Mouse (Mus musculus) liver, embryonic 14.5 days (tissue): ENCODE measurements around the gene F11. TPM values are rescaled to one million over a fixed set of nuclear protein-coding genes. Genes with fewer than 3 reads are reported as not detected.
A peak's percentile ranks its signal among the peaks of the same experiment; 100 is the strongest.

Experiments used
- ATAC-seq: fragments of 200-750 bp; cut with Nextera tagmentation; 2 replicates; pipeline ENCODE4 v1.8.0; 2017; ENCODE audit warnings: moderate number of reproducible peaks, mild to moderate bottlenecking, moderate library complexity; ENCODE audit not compliant: insufficient read depth
- DNase-seq, 3 experiments: peaks; one replicate each; pipeline ENCODE4 v3.0.0-alpha.2; 2012 to 2013; ENCODE audit warnings: low read depth in 3 of 3, low spot score in 3 of 3
- H3K27ac ChIP-seq: fragments of 300-500 bp; sonication (generic); 2 replicates; pipeline ENCODE4 v1.5.1; 2014; ENCODE audit warnings: moderate library complexity, mild to moderate bottlenecking, control low read depth, inconsistent platforms
- H3K27me3 ChIP-seq: fragments of 300-500 bp; sonication (generic); 2 replicates; pipeline ENCODE4 v1.6.1; 2014; ENCODE audit warnings: mild to moderate bottlenecking, low read length, moderate library complexity; ENCODE audit not compliant: control insufficient read depth, insufficient read depth
- H3K36me3 ChIP-seq: fragments of 300-500 bp; sonication (generic); replicated peaks from 2 replicates; pipeline ENCODE4 v1.6.1; 2014; ENCODE audit warnings: low read depth; ENCODE audit not compliant: control insufficient read depth, insufficient read depth
- H3K4me1 ChIP-seq, 2 experiments: fragments of 200-500 bp in 1 of 2; fragments of 300-500 bp in 1 of 2; sonication (generic) in 1 of 2; replicated peaks; 2 replicates each; pipeline ENCODE4 v1.6.1; 2012 to 2014; ENCODE audit warnings: antibody characterized with exemption in 1 of 2, inconsistent platforms in 1 of 2, low read length in 1 of 2; ENCODE audit not compliant: control insufficient read depth in 2 of 2, insufficient read depth in 2 of 2
- H3K4me2 ChIP-seq: fragments of 300-500 bp; sonication (generic); 2 replicates; pipeline ENCODE4 v1.6.1; 2014; ENCODE audit warnings: low read depth, mild to moderate bottlenecking, control low read depth, moderate library complexity
- H3K4me3 ChIP-seq, 2 experiments: fragments of 200-500 bp in 1 of 2; fragments of 300-500 bp in 1 of 2; sonication (generic) in 1 of 2; 2 replicates each; pipeline ENCODE4 v1.5.1; 2012 to 2014; ENCODE audit warnings: low read depth in 2 of 2, low read length in 2 of 2, mild to moderate bottlenecking in 2 of 2, control low read depth in 1 of 2, inconsistent platforms in 1 of 2, moderate library complexity in 1 of 2; ENCODE audit not compliant: insufficient read depth in 1 of 2
- H3K9ac ChIP-seq: fragments of 300-500 bp; sonication (generic); replicated peaks from 2 replicates; pipeline ENCODE4 v1.6.1; 2014; ENCODE audit warnings: mild to moderate bottlenecking, control low read depth, moderate library complexity
- H3K9me3 ChIP-seq: fragments of 300-500 bp; sonication (generic); 2 replicates; pipeline ENCODE4 v1.6.1; 2016; ENCODE audit warnings: low read length, mixed read lengths; ENCODE audit not compliant: control insufficient read depth
- CTCF ChIP-seq: IDR thresholded peaks from 2 replicates; pipeline ENCODE4 v1.5.1; 2016; ENCODE audit warnings: antibody characterized with exemption, low read depth, control low read depth
- EP300 ChIP-seq: IDR thresholded peaks from 2 replicates; pipeline ENCODE4 v1.6.1; 2016; ENCODE audit warnings: antibody characterized with exemption, low read depth
- WGBS: fragments of 180-500 bp; shearing (Covaris S2); extraction: QIAGEN DNeasy Blood & Tissue Kit; methylation state at CpG from one replicate; pipeline ENCODE4 v1.1.7; 2014; ENCODE audit not compliant: insufficient replicate concordance; 5-methylcytosine and 5-hydroxymethylcytosine counted together
- polyA plus RNA-seq, 2 experiments: library from polyadenylated mRNA; depleted of rRNA in 1 of 2; stranded (reverse) in 1 of 2; unstranded in 1 of 2; fragments of >200 nt; fragmentation: Nextera tagmentation in 1 of 2; extraction: Ambion mirVana in 1 of 2; gene quantifications; 2 replicates each; pipeline versions ENCODE4 v1.2.1 to v1.2.3; 2012 to 2014

Gene F11
- polyA plus RNA-seq (2012; rRNA removed), result 8.4 and 10.1 TPM in 2 replicates
- polyA plus RNA-seq (2014; fragmentation: Nextera tagmentation; extraction: Ambion mirVana), result 10.8 and 11.2 TPM in 2 replicates

GRCm38 (mm10) chr8:45261920-45262319, at the start of gene F11:
F11 (minus strand) TSS chr8:45262031.
- Histone ChIP-seq H3K36me3 (no peaks in the 10 kb centered on the region), H3K9ac (no peak within 1 kb of the TSS), H3K4me1 (peaks cover 0 to 2% of the 10 kb centered on the region in 2 experiments; a peak in 1 of 4 replicates), H3K27ac (no peak within 1 kb of the TSS), H3K4me3 (peak within 1 kb of the TSS; percentile 3 to 13; a peak in 3 of 4 replicates), H3K4me2 (peak within 1 kb of the TSS; percentile 31), H3K9me3 (no peaks in the 10 kb centered on the region), H3K27me3 (no peaks in the 10 kb centered on the region)
- peak in 2 of 3 experiments; percentile 4 to 23 for DNase-seq
- TF ChIP-seq CTCF, result no peak
- no peak for TF ChIP-seq EP300
- peak; percentile 58; the same call in 1 of the 2 replicates for ATAC-seq
- 63% methylated on average over 10 of the region's 10 CpGs for WGBS

- Histone ChIP-seq H3K9me3 (no peaks in the 10 kb centered on the region), H3K4me2 (no peak overlapping the region), H3K27ac (no peak overlapping the region), H3K27me3 (no peaks in the 10 kb centered on the region), H3K4me3 (no peak overlapping the region), H3K36me3 (no peaks in the 10 kb centered on the region), H3K9ac (no peak overlapping the region), H3K4me1 (no peaks in the 10 kb centered on the region)
- DNase-seq, result no peak
- TF ChIP-seq CTCF (no peak), EP300 (no peak)
- WGBS, result 59% methylated on average over 4 of the region's 4 CpGs
- no peak for ATAC-seq
These were observed 49.1 kb upstream of the F11 start for GRCm38 (mm10) chr8:45310967-45311366.

GRCm38 (mm10) chr8:45308366-45308765, 46.5 kb upstream of the F11 start, which contains the start of gene Gm45753:
Gm45753 (minus strand) TSS chr8:45308466.
- no peaks in the 10 kb centered on the region for H3K36me3 ChIP-seq
- ATAC-seq (no peak), DNase-seq (no peak)
- no peak within 1 kb of the TSS for H3K4me2 ChIP-seq
- 74% methylated on average over 13 of the region's 13 CpGs for WGBS
- TF ChIP-seq EP300 (no peak), CTCF (no peak)
- H3K9ac ChIP-seq, result no peak within 1 kb of the TSS
- H3K9me3 ChIP-seq, result no peaks in the 10 kb centered on the region
- H3K4me1 ChIP-seq, result no peaks in the 10 kb centered on the region
- H3K27me3 ChIP-seq, result no peaks in the 10 kb centered on the region
- H3K4me3 ChIP-seq, result no peak within 1 kb of the TSS
- H3K27ac ChIP-seq, result no peak within 1 kb of the TSS

DNA sequence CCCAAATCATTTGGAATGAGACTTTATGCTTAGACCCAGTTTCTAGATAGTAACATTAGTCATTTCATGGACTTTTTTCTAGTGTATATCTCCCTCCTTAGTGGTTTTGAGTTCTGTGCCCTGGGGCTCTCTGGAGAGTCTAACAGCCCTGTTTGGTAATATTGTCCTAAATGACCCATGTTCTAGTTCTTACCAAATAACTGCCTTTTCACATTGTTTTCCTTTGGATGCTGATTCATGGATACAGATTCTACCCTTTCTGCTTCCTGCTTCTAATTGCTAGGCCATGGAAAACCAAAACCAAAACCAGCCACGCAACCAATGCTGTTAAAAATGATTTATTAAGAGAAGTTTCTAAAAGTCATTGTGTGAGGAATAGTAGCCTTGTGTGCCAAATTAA, 43.6 kb upstream of the F11 start:
- Histone ChIP-seq H3K4me3 (no peak overlapping the region), H3K9me3 (no peaks in the 10 kb centered on the region), H3K36me3 (no peaks in the 10 kb centered on the region), H3K27ac (no peak overlapping the region), H3K4me2 (no peak overlapping the region), H3K9ac (no peak overlapping the region), H3K4me1 (no peaks in the 10 kb centered on the region), H3K27me3 (no peaks in the 10 kb centered on the region)
- no peak for DNase-seq
- no peak for TF ChIP-seq CTCF
- no peak for TF ChIP-seq EP300
- ATAC-seq, result no peak
- WGBS, result 66% methylated on average over 1 of the region's 1 CpGs

DNA sequence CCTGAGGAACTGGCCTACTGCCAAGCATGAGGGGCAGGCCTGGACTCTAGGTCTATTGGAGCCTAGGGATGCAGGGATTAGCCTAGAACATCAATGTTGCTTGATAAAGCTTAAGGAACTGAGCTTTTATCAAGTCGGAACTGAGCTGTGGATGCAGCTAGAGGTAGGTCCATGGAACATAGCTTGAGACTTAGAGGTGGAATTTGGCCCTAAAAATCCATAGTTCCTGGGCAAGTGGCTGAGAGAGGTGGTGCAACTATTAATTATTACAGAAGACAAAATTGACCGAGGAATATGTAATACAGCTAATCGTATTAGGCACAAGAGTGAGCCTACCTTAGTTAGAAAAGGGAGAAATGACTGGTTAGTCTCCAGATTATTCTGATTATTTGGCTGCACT, 42.5 kb upstream of the F11 start:
- WGBS, result 57% methylated on average over 3 of the region's 3 CpGs
- no peak overlapping the region for H3K27ac ChIP-seq
- H3K9me3 ChIP-seq, result no peaks in the 10 kb centered on the region
- no peak overlapping the region for H3K4me3 ChIP-seq
- ATAC-seq, result no peak
- H3K4me2 ChIP-seq, result no peak overlapping the region
- H3K4me1 ChIP-seq, result no peaks in the 10 kb centered on the region
- TF ChIP-seq CTCF (no peak), EP300 (no peak)
- no peak for DNase-seq
- H3K36me3 ChIP-seq, result no peaks in the 10 kb centered on the region
- no peaks in the 10 kb centered on the region for H3K27me3 ChIP-seq
- no peak overlapping the region for H3K9ac ChIP-seq
